Mouse (Mus musculus) kidney, postnatal 0 days (tissue): ENCODE data around the gene R3hdm4. TPM values are rescaled to one million over a fixed set of nuclear protein-coding genes. Genes with fewer than 3 reads are reported as not detected.

Source experiments
- ATAC-seq: fragments of 200-750 bp; cut with Nextera tagmentation; replicated peaks from 2 replicates; pipeline ENCODE4 v1.8.0; 2017; ENCODE audit warnings: low read depth, moderate number of reproducible peaks, moderate TSS enrichment, moderate library complexity; ENCODE audit not compliant: low FRiP score
- DNase-seq: peaks from one replicate; pipeline ENCODE4 v3.0.0-alpha.2; 2016; ENCODE audit warnings: low spot score
- H3K27ac ChIP-seq: fragments of 300-500 bp; sonication (generic); 2 replicates; pipeline ENCODE4 v1.5.1; 2014; ENCODE audit warnings: mild to moderate bottlenecking
- H3K27me3 ChIP-seq: fragments of 300-500 bp; sonication (generic); 2 replicates; pipeline ENCODE4 v1.6.1; 2014; ENCODE audit warnings: low read length, mixed read lengths; ENCODE audit not compliant: insufficient read depth
- H3K36me3 ChIP-seq: fragments of 300-500 bp; sonication (generic); 2 replicates; pipeline ENCODE4 v1.6.1; 2014; ENCODE audit warnings: low read length, mixed read lengths; ENCODE audit not compliant: insufficient read depth
- H3K4me1 ChIP-seq: fragments of 300-500 bp; sonication (generic); replicated peaks from 2 replicates; pipeline ENCODE4 v1.6.1; 2014; ENCODE audit warnings: antibody characterized with exemption, low read length, mixed read lengths; ENCODE audit not compliant: insufficient read depth
- H3K4me2 ChIP-seq: fragments of 300-500 bp; sonication (generic); 2 replicates; pipeline ENCODE4 v1.6.1; 2014; ENCODE audit warnings: mild to moderate bottlenecking, low read length, moderate library complexity, mixed read lengths
- H3K4me3 ChIP-seq: fragments of 300-500 bp; sonication (generic); replicated peaks from 2 replicates; pipeline ENCODE4 v1.5.1; 2014; ENCODE audit warnings: low read depth, low read length
- H3K9ac ChIP-seq: fragments of 300-500 bp; sonication (generic); 2 replicates; pipeline ENCODE4 v1.6.1; 2014; ENCODE audit warnings: low read depth, low read length
- H3K9me3 ChIP-seq: fragments of 300-500 bp; sonication (generic); replicated peaks from 2 replicates; pipeline ENCODE4 v1.6.1; 2016; ENCODE audit warnings: low read length, inconsistent platforms, mixed read lengths
- CTCF ChIP-seq: IDR thresholded peaks from 2 replicates; pipeline ENCODE4 v1.5.1; 2016; ENCODE audit warnings: antibody characterized with exemption, low read depth, mild to moderate bottlenecking, moderate library complexity
- WGBS: fragments of 180-500 bp; shearing (Covaris S2); extraction: QIAGEN DNeasy Blood & Tissue Kit; methylation state at CpG from one replicate; pipeline ENCODE4 v1.1.7; 2014; 5-methylcytosine and 5-hydroxymethylcytosine counted together
- polyA plus RNA-seq: library from polyadenylated mRNA; unstranded; fragments of >200 nt; fragmentation: Nextera tagmentation; extraction: Ambion mirVana; gene quantifications from 2 replicates; pipeline ENCODE4 v1.2.1, GENCODE M21; 2015

R3hdm4 gene
- polyA plus RNA-seq, 1 experiment from 2014 or later = 120 TPM

DNA sequence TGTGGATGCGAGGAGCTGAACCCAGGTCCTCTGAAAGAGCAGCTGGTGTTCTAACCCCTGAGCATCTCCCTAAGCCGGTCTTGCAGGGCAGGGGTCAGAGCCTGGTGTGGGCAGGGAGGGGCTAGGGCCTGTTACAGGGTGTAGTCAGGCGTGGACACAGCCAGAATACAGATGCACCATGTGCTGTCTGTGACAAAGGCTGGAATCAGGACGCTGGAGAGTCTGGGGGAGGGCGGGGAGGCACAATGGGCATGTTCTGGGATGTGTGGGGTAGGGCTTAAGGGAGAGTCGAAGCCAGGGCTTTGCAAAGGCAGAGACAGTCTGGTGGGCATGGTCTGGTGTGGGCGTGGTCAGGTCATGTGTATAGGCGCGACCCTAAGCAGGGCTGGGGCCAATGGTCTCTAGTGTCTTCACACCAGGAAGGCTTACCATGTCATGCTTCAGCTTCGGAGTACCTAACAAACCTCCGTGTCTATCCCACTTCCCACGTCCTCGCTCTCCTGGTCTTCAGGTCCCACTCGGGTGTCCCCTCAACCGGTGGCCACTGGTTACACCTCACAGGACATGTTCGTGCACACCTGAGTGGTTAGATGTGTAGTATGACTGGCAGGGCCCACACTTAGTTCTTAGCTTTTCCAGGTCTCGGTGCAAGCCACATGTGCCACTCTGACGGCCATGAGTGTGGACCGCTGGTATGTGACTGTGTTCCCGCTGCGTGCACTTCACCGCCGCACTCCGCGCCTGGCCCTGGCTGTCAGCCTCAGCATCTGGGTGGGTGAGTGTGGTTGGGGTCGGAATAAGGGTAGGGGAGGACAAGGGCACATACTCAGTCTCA is 735 bp downstream of the R3hdm4 start:
- WGBS = 16% methylated on average over 26 of the region's 26 CpGs

DNA sequence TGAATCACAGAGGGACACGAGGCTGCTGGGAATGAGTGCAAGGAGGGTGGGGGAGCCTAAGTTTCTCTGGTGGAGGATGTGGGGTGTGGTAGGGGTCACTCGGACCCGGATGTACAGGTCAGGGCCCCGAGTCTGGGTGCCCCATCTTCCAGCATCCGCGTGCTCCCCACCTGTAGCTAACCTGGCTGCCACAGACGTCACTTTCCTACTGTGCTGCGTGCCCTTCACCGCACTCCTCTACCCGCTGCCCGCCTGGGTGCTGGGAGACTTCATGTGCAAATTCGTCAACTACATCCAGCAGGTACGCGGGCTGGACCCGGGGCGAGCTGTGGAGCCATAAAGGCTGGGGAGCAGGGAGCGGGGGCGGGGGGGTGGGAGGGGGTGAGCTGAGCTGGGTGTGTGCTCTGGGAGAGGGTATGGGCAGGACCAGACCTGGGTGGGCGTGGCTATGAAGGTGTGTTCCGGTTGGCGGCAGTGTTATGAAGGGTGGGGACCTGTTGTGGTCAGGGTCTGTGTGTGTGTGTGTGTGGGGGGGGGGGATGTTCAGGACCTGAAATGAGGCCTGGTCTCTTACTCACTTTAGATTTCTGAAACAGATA is 1.7 kb downstream of the R3hdm4 start:
- no peak overlapping the region for H3K4me3 ChIP-seq
- TF ChIP-seq CTCF = no peak
- peaks cover 46% of the 10 kb centered on the region for H3K27me3 ChIP-seq
- H3K36me3 ChIP-seq = no peaks in the 10 kb centered on the region
- peaks cover 28% of the 10 kb centered on the region for H3K4me1 ChIP-seq
- H3K9ac ChIP-seq = 0 out of 2 replicates have a peak overlapping the region, but pooled peaks have one; percentile 35
- no peak for ATAC-seq
- WGBS = 8% methylated on average over 21 of the region's 21 CpGs
- peak overlapping the region; percentile 50 for H3K4me2 ChIP-seq
- no peaks in the 10 kb centered on the region for H3K9me3 ChIP-seq
- DNase-seq = no peak
- no peak overlapping the region for H3K27ac ChIP-seq

More for the DNA sequence above, 735 bp downstream of the R3hdm4 start:
- Histone ChIP-seq H3K4me2 (peak overlapping the region; percentile 48), H3K4me1 (peaks cover 27% of the 10 kb centered on the region), H3K27ac (no peak overlapping the region), H3K9ac (no peak overlapping the region), H3K27me3 (peaks cover 46% of the 10 kb centered on the region), H3K4me3 (peak overlapping the region; percentile 26; the same call in 1 of the 2 replicates), H3K36me3 (no peaks in the 10 kb centered on the region), H3K9me3 (no peaks in the 10 kb centered on the region)
- 0 out of 2 replicates have a peak, but pooled peaks have one; percentile 9 for ATAC-seq
- no peak for TF ChIP-seq CTCF
- no peak for DNase-seq

DNA sequence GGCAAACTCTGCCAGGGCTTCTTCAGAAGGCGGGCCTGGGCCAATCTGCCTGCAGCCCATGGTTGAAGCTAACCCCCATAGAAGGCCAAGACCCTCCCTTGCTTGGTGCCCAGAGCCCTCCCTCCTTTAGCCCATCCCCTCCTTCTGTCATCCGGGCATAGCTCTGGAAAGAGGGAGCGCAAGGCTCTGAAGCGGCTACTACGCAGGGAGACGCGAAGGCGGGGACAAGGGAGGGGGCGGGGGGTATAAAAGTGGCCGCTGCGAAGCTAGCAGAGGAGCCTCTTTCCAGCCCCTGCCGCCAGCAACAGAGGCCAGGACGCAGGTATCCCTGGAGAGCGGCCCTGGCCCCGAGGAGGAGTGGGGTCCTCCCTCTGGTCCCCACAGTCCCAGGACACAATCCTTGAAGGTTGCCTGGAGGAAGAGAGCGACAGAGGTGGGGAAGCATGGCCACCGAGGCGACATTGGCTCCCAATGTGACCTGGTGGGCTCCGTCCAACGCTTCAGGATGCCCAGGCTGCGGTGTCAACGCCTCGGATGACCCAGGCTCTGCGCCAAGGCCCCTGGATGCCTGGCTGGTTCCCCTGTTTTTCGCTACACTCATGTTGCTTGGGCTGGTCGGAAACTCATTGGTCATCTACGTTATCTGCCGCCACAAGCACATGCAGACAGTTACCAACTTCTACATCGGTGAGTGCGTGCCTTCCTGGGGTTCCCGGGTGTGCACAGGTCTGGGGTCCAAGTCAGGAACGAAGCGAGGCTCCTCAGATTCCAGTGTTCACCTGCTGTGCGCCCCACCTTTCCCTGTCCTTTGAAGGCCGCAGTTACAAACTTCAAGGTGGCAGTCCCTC is 2.6 kb downstream of the R3hdm4 start:
- Histone ChIP-seq H3K27me3 (peaks cover 46% of the 10 kb centered on the region), H3K4me3 (peak overlapping the region; percentile 16), H3K4me2 (peak overlapping the region; percentile 50), H3K36me3 (no peaks in the 10 kb centered on the region), H3K27ac (no peak overlapping the region), H3K9ac (peak overlapping the region; percentile 29; the same call in 1 of the 2 replicates), H3K9me3 (no peaks in the 10 kb centered on the region), H3K4me1 (peaks cover 28% of the 10 kb centered on the region)
- no peak for DNase-seq
- WGBS = 11% methylated on average over 35 of the region's 35 CpGs
- no peak for TF ChIP-seq CTCF
- ATAC-seq = no peak

DNA sequence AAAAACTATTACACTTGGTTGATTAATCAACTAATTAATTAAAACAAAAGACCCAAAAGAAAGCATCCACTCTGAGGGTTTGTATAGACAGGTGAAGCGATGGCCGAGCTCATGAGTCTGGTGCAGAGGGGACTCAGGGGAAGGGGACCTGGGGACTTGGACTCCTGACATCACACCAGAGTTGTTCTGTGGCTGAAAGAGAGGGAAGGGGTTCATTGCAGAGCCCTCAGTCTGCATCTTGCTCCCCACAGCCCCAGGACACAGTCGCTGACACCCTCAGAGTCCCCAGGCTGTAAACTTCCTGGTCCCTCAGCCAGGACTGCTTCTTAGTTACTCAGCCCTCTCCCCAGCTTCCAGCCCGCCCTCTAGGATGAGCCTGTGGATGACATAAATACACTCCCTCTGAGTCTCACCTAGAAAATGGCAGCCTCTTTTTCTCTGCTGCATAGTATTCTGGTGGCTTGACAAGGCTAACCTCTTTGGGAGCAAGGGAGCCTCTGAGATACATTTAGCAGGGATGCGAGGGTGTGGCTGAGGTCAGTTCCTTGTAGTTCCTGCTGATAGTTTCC is 3.4 kb downstream of the R3hdm4 start:
- Histone ChIP-seq H3K4me1 (peaks cover 28% of the 10 kb centered on the region), H3K36me3 (no peaks in the 10 kb centered on the region), H3K27me3 (peaks cover 43% of the 10 kb centered on the region), H3K4me3 (peak overlapping the region; percentile 82; the same call in 1 of the 2 replicates), H3K9me3 (no peaks in the 10 kb centered on the region), H3K27ac (no peak overlapping the region), H3K4me2 (peak overlapping the region; percentile 94; the same call in 1 of the 2 replicates), H3K9ac (no peak overlapping the region)
- no peak for ATAC-seq
- no peak for TF ChIP-seq CTCF
- DNase-seq = no peak
- 75% methylated on average over 5 of the region's 5 CpGs for WGBS

DNA sequence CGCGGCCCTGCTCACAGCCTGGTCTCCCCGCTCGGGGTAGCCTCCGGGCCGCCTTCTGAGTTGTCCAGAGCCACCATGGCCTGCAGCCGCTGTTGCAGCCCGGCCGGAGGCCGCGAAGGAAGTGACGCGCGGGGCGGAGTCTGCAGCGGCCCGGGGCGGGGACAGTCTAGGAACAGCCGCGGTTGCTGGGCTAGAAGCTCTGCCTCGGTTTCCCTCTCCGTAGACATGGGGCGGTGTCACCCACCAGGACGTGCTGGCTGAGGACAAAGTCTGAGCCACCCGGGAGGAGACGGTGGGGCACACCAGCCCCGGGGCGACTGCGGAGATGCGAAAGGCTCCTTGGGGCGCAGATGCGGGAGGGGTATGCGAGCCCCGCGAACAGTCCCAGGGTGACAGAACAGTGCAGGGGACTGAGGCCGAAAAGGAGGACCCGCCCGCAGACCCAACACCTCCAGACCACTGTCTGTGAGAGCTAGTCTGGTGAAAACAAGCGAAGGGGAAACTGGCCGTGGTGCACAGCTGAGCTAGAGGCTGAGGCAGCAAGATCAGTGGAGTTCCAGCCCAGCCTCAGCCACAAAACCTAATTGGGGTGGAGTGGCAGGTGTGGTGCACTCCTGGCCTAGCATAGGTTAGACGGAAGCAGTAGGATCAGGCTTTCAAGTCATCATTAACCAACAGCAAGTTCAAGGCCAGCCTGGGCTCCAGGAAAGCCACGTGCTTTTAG is 4.0 kb downstream of the R3hdm4 start, which contains the start of gene Kiss1r:
Gene Kiss1r (plus strand): TSS at position 164 of the 724 bp plus-strand sequence.
- 2% methylated on average over 42 of the region's 42 CpGs for WGBS
- H3K36me3 ChIP-seq = 0 out of 2 replicates have a peak, but pooled peaks cover 3% of the 10 kb centered on the region
- peaks cover 37% of the 10 kb centered on the region for H3K27me3 ChIP-seq
- peak within 1 kb of the TSS; percentile 90 for H3K9ac ChIP-seq
- H3K4me3 ChIP-seq = peak within 1 kb of the TSS; percentile 82
- DNase-seq (peak; percentile 91), ATAC-seq (peak; percentile 76)
- peak within 1 kb of the TSS; percentile 77 for H3K27ac ChIP-seq
- peaks cover 28% of the 10 kb centered on the region for H3K4me1 ChIP-seq
- peak within 1 kb of the TSS; percentile 94 for H3K4me2 ChIP-seq
- H3K9me3 ChIP-seq = no peaks in the 10 kb centered on the region
- TF ChIP-seq CTCF = no peak
